Mouse (Mus musculus): ENCODE measurements around the gene Chrm4. TPM values are rescaled to one million over a fixed set of nuclear protein-coding genes. Genes with fewer than 3 reads are reported as not detected.

Gene Chrm4
- polyA plus RNA-seq, 1 experiment from 2014 or later, result not detected

DNA sequence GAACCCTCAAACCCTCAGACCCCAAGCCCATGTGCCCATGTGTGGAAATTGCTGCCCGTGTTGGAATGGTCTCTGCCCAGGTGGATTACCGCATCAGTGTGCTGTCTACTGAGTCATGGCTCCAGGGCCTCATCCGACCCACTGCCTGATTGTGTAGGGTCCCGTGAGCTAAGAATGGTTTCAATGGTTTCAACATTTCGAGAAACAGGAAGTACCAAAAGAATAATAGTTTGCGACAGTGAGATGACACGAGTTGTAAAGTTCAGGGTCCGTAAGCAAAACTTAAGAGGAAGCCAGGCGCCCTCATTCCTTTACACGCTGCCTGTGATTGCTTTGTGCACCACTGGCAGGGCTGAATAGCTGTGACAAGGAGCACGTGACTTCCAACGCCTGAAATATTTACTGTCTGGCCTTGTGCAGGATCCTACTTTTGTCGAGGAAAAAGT lies 45.1 kb downstream of the Chrm4 start:
- H3K4me1 ChIP-seq, result peaks cover 34% of the 10 kb centered on the region
- no peak overlapping the region for H3K9ac ChIP-seq
- H3K36me3 ChIP-seq, result no peaks in the 10 kb centered on the region
- H3K4me3 ChIP-seq, result no peak overlapping the region
- peaks cover 33% of the 10 kb centered on the region for H3K27me3 ChIP-seq
- H3K4me2 ChIP-seq, result peak overlapping the region; percentile 45
- ATAC-seq (ENCODE audit: borderline replicate concordance, extremely low read depth, low FRiP score, low TSS enrichment), result peak; percentile 29; the same call in 1 of the 2 replicates
- peak overlapping the region; percentile 91 for H3K27ac ChIP-seq
- H3K9me3 ChIP-seq, result no peaks in the 10 kb centered on the region
- 19% methylated on average over 13 of the region's 13 CpGs for WGBS

GRCm38 (mm10) chr2:91973416-91974135 lies 46.5 kb downstream of the Chrm4 start:
- Histone ChIP-seq H3K9ac (no peak overlapping the region), H3K9me3 (no peaks in the 10 kb centered on the region), H3K4me3 (no peak overlapping the region), H3K4me2 (no peak overlapping the region), H3K4me1 (peaks cover 43% of the 10 kb centered on the region), H3K27ac (no peak overlapping the region), H3K36me3 (no peaks in the 10 kb centered on the region), H3K27me3 (peaks cover 39% of the 10 kb centered on the region)
- no peak for ATAC-seq (ENCODE audit: borderline replicate concordance, extremely low read depth, low FRiP score, low TSS enrichment)
- WGBS, result 56% methylated on average over 7 of the region's 7 CpGs

- H3K4me1 ChIP-seq, result peaks cover 47% of the 10 kb centered on the region
- peaks cover 39% of the 10 kb centered on the region for H3K27me3 ChIP-seq
- 0 out of 2 replicates have a peak, but pooled peaks have one; percentile 1 for ATAC-seq (ENCODE audit: borderline replicate concordance, extremely low read depth, low FRiP score, low TSS enrichment)
Measured at GRCm38 (mm10) chr2:91975581-91976541, 48.8 kb downstream of the Chrm4 start, which contains the start of gene Dgkz. Dgkz (minus strand) TSS chr2:91975864.

GRCm38 (mm10) chr2:91977960-91978359 lies 50.9 kb downstream of the Chrm4 start:
- peaks cover 28% of the 10 kb centered on the region for H3K4me1 ChIP-seq
- peaks cover 3% of the 10 kb centered on the region; the same call in 1 of the 2 replicates for H3K36me3 ChIP-seq
- H3K27ac ChIP-seq, result no peak overlapping the region
- H3K4me3 ChIP-seq, result no peak overlapping the region
- no peaks in the 10 kb centered on the region for H3K9me3 ChIP-seq
- no peak overlapping the region for H3K4me2 ChIP-seq
- H3K27me3 ChIP-seq, result peaks cover 39% of the 10 kb centered on the region
- 71% methylated on average over 4 of the region's 4 CpGs for WGBS
- ATAC-seq (ENCODE audit: borderline replicate concordance, extremely low read depth, low FRiP score, low TSS enrichment), result no peak
- H3K9ac ChIP-seq, result no peak overlapping the region

More at GRCm38 (mm10) chr2:91975581-91976541, 48.8 kb downstream of the Chrm4 start, which contains the start of gene Dgkz:
- Histone ChIP-seq H3K27ac (no peak within 1 kb of the TSS), H3K4me2 (peak within 1 kb of the TSS; percentile 66), H3K9me3 (no peaks in the 10 kb centered on the region), H3K9ac (peak within 1 kb of the TSS; percentile 25), H3K4me3 (peak within 1 kb of the TSS; percentile 36), H3K36me3 (no peaks in the 10 kb centered on the region)
- 2% methylated on average over 79 of the region's 79 CpGs for WGBS

Small RNA genes lying within 50 kb of the gene (microRNA-seq; reads per million reads assigned to microRNA genes)
- gene Mir6999, result not detected

Other genes with a start within 250 kb of the Chrm4 start
- gene Atg13, start 216.7 kb upstream of the Chrm4 start, polyA plus RNA-seq (2015; fragmentation: Nextera tagmentation; extraction: Ambion mirVana), result 22.4 and 22.8 TPM in 2 replicates
- gene Harbi1, start 216.4 kb upstream of the Chrm4 start, polyA plus RNA-seq (2015; fragmentation: Nextera tagmentation; extraction: Ambion mirVana), result 17.1 and 17.9 TPM in 2 replicates
- gene Ambra1, start 197.1 kb upstream of the Chrm4 start, polyA plus RNA-seq (2015; fragmentation: Nextera tagmentation; extraction: Ambion mirVana), result 14.3 and 16.4 TPM in 2 replicates
- gene Mdk, start 5.0 kb downstream of the Chrm4 start, polyA plus RNA-seq (2015; fragmentation: Nextera tagmentation; extraction: Ambion mirVana), result 858 and 992 TPM in 2 replicates
- gene Gm9821, start 18.5 kb downstream of the Chrm4 start, polyA plus RNA-seq (2015; fragmentation: Nextera tagmentation; extraction: Ambion mirVana), result 0.35 and 0.75 TPM in 2 replicates
- 52.3 and 54.0 TPM in 2 replicates for gene Dgkz, start 48.6 kb downstream of the Chrm4 start, polyA plus RNA-seq (2015; fragmentation: Nextera tagmentation; extraction: Ambion mirVana)
- 11.4 and 11.5 TPM in 2 replicates for gene Creb3l1, start 97.3 kb downstream of the Chrm4 start, polyA plus RNA-seq (2015; fragmentation: Nextera tagmentation; extraction: Ambion mirVana)
- 22.5 and 29.9 TPM in 2 replicates for gene Phf21a, start 165.9 kb downstream of the Chrm4 start, polyA plus RNA-seq (2015; fragmentation: Nextera tagmentation; extraction: Ambion mirVana)

Data from lung, embryonic 15.5 days (tissue).